Mouse (Mus musculus) limb, embryonic 15.5 days (tissue): ENCODE results near the gene Tor1b. TPM values are rescaled to one million over a fixed set of nuclear protein-coding genes. Genes with fewer than 3 reads are reported as not detected.
A peak's percentile ranks its signal among the peaks of the same experiment; 100 is the strongest.
"Not testable (repeated sequence)": the region's sequence is repeated elsewhere in the genome, so short reads cannot be mapped to it uniquely, and the experiment has no call there.

Experiments
- ATAC-seq: fragments of 200-750 bp; cut with Nextera tagmentation; 2 replicates; pipeline ENCODE4 v1.8.0; 2017; ENCODE audit warnings: low read depth, moderate TSS enrichment; ENCODE audit not compliant: insufficient number of reproducible peaks, low FRiP score, low TSS enrichment
- H3K27ac ChIP-seq: fragments of 300-500 bp; sonication (generic); 2 replicates; pipeline ENCODE4 v1.5.1; 2015; ENCODE audit warnings: moderate library complexity, mild to moderate bottlenecking, inconsistent platforms
- H3K27me3 ChIP-seq: fragments of 300-500 bp; sonication (generic); 2 replicates; pipeline ENCODE4 v1.6.1; 2015; ENCODE audit warnings: inconsistent platforms
- H3K36me3 ChIP-seq: fragments of 300-500 bp; sonication (generic); 2 replicates; pipeline ENCODE4 v1.6.1; 2015; ENCODE audit warnings: inconsistent platforms
- H3K4me1 ChIP-seq: fragments of 300-500 bp; sonication (generic); 2 replicates; pipeline ENCODE4 v1.6.1; 2015; ENCODE audit warnings: inconsistent platforms
- H3K4me2 ChIP-seq: fragments of 300-500 bp; sonication (generic); 2 replicates; pipeline ENCODE4 v1.6.1; 2015; ENCODE audit warnings: mild to moderate bottlenecking, inconsistent platforms
- H3K4me3 ChIP-seq: fragments of 300-500 bp; sonication (generic); 2 replicates; pipeline ENCODE4 v1.5.1; 2015; ENCODE audit warnings: mild to moderate bottlenecking, inconsistent platforms
- H3K9ac ChIP-seq: fragments of 300-500 bp; sonication (generic); 2 replicates; pipeline ENCODE4 v1.6.1; 2015; ENCODE audit warnings: inconsistent platforms
- H3K9me3 ChIP-seq: fragments of 300-500 bp; sonication (generic); 2 replicates; pipeline ENCODE4 v1.6.1; 2016; ENCODE audit warnings: inconsistent platforms
- WGBS: fragments of 180-500 bp; shearing (Covaris S2); methylation state at CpG from one replicate; pipeline ENCODE4 v1.1.7; 2015; 5-methylcytosine and 5-hydroxymethylcytosine counted together
- polyA plus RNA-seq: library from polyadenylated mRNA; unstranded; fragments of >200 nt; fragmentation: Nextera tagmentation; extraction: Ambion mirVana; gene quantifications from 2 replicates; pipeline ENCODE4 v1.2.1, GENCODE M21; 2015

Tor1b gene
- polyA plus RNA-seq, 1 experiment from 2014 or later = 38.5 TPM

GRCm38 (mm10) chr2:30933032-30933431 is 19.7 kb upstream of the Tor1b start:
- Histone ChIP-seq H3K4me2 (no peak overlapping the region), H3K4me3 (no peak overlapping the region), H3K27ac (no peak overlapping the region), H3K9ac (no peak overlapping the region), H3K9me3 (no peaks in the 10 kb centered on the region), H3K4me1 (peaks cover 20% of the 10 kb centered on the region), H3K36me3 (no peaks in the 10 kb centered on the region), H3K27me3 (peaks cover 2% of the 10 kb centered on the region; the same call in 1 of the 2 replicates)
- no peak for ATAC-seq
- WGBS = 79% methylated on average over 6 of the region's 6 CpGs

GRCm38 (mm10) chr2:30933917-30934450 is 18.8 kb upstream of the Tor1b start:
- H3K9me3 ChIP-seq = no peaks in the 10 kb centered on the region
- peaks cover 10% of the 10 kb centered on the region for H3K4me1 ChIP-seq
- no peak overlapping the region for H3K4me2 ChIP-seq
- no peak overlapping the region for H3K27ac ChIP-seq
- WGBS = 23% methylated on average over 7 of the region's 7 CpGs
- peaks cover 2% of the 10 kb centered on the region; the same call in 1 of the 2 replicates for H3K27me3 ChIP-seq
- no peak overlapping the region for H3K9ac ChIP-seq
- no peak overlapping the region for H3K4me3 ChIP-seq
- no peak for ATAC-seq
- H3K36me3 ChIP-seq = no peaks in the 10 kb centered on the region

- no peak overlapping the region for H3K4me2 ChIP-seq
- H3K9me3 ChIP-seq = no peaks in the 10 kb centered on the region
- H3K4me3 ChIP-seq = no peak overlapping the region
- H3K4me1 ChIP-seq = no peaks in the 10 kb centered on the region
- 76% methylated on average over 3 of the region's 3 CpGs for WGBS
- no peak for ATAC-seq
- H3K27me3 ChIP-seq = peaks cover 2% of the 10 kb centered on the region; the same call in 1 of the 2 replicates
- no peak overlapping the region for H3K27ac ChIP-seq
- H3K9ac ChIP-seq = no peak overlapping the region
- no peaks in the 10 kb centered on the region for H3K36me3 ChIP-seq
Measured at GRCm38 (mm10) chr2:30936808-30937207, 16.0 kb upstream of the Tor1b start.

GRCm38 (mm10) chr2:30937731-30938130 is 15.0 kb upstream of the Tor1b start:
- H3K4me3 ChIP-seq = no peak overlapping the region
- no peak for ATAC-seq
- peaks cover 2% of the 10 kb centered on the region; the same call in 1 of the 2 replicates for H3K27me3 ChIP-seq
- 82% methylated on average over 8 of the region's 8 CpGs for WGBS
- H3K36me3 ChIP-seq = no peaks in the 10 kb centered on the region
- H3K9ac ChIP-seq = no peak overlapping the region
- no peak overlapping the region for H3K4me2 ChIP-seq
- H3K4me1 ChIP-seq = no peaks in the 10 kb centered on the region
- no peak overlapping the region for H3K27ac ChIP-seq
- H3K9me3 ChIP-seq = no peaks in the 10 kb centered on the region

- WGBS = 51% methylated on average over 4 of the region's 4 CpGs
- Histone ChIP-seq H3K27ac (no peak overlapping the region), H3K4me1 (no peaks in the 10 kb centered on the region), H3K4me2 (no peak overlapping the region), H3K27me3 (peaks cover 2% of the 10 kb centered on the region; the same call in 1 of the 2 replicates), H3K9ac (no peak overlapping the region), H3K9me3 (no peaks in the 10 kb centered on the region), H3K36me3 (no peaks in the 10 kb centered on the region), H3K4me3 (no peak overlapping the region)
- ATAC-seq = no peak
Measured at GRCm38 (mm10) chr2:30938574-30938991, 14.2 kb upstream of the Tor1b start.

- WGBS = 83% methylated on average over 5 of the region's 5 CpGs
- ATAC-seq = no peak
- Histone ChIP-seq H3K36me3 (no peaks in the 10 kb centered on the region), H3K4me2 (no peak overlapping the region), H3K27ac (no peak overlapping the region), H3K4me3 (no peak overlapping the region), H3K4me1 (no peaks in the 10 kb centered on the region), H3K9ac (no peak overlapping the region), H3K27me3 (no peaks in the 10 kb centered on the region), H3K9me3 (no peaks in the 10 kb centered on the region)
Measured at GRCm38 (mm10) chr2:30941586-30941985, 11.2 kb upstream of the Tor1b start.

- not testable (repeated sequence) for H3K9ac ChIP-seq, H3K27ac ChIP-seq, H3K36me3 ChIP-seq, H3K4me1 ChIP-seq, H3K9me3 ChIP-seq, ATAC-seq, H3K27me3 ChIP-seq, H3K4me3 ChIP-seq, H3K4me2 ChIP-seq
- 38% methylated on average over 7 of the region's 7 CpGs for WGBS
Measured at GRCm38 (mm10) chr2:30942116-30942515, 10.6 kb upstream of the Tor1b start.

GRCm38 (mm10) chr2:30942603-30943011 is 10.2 kb upstream of the Tor1b start:
- Histone ChIP-seq H3K4me1 (no peaks in the 10 kb centered on the region), H3K9me3 (no peaks in the 10 kb centered on the region), H3K9ac (no peak overlapping the region), H3K4me2 (peak overlapping the region; percentile 41), H3K4me3 (peak overlapping the region; percentile 31), H3K27ac (no peak overlapping the region), H3K36me3 (no peaks in the 10 kb centered on the region), H3K27me3 (no peaks in the 10 kb centered on the region)
- no peak for ATAC-seq
- 27% methylated on average over 16 of the region's 16 CpGs for WGBS

- Histone ChIP-seq H3K9ac (no peak overlapping the region), H3K4me2 (peak overlapping the region; percentile 69), H3K27me3 (no peaks in the 10 kb centered on the region), H3K4me3 (peak overlapping the region; percentile 87), H3K27ac (peak overlapping the region; percentile 86), H3K9me3 (no peaks in the 10 kb centered on the region), H3K4me1 (peaks cover 24% of the 10 kb centered on the region), H3K36me3 (peaks cover 24% of the 10 kb centered on the region)
- 27% methylated on average over 5 of the region's 5 CpGs for WGBS
- ATAC-seq = peak; percentile 30; the same call in 1 of the 2 replicates
Measured at GRCm38 (mm10) chr2:30952457-30952823, 319 bp upstream of the Tor1b start.

- no peak overlapping the region for H3K4me3 ChIP-seq
- H3K9me3 ChIP-seq = no peaks in the 10 kb centered on the region
- no peak overlapping the region for H3K27ac ChIP-seq
- ATAC-seq = no peak
- H3K4me2 ChIP-seq = peak overlapping the region; percentile 69; the same call in 1 of the 2 replicates
- H3K36me3 ChIP-seq = peaks cover 47% of the 10 kb centered on the region
- H3K27me3 ChIP-seq = no peaks in the 10 kb centered on the region
- WGBS = 65% methylated on average over 6 of the region's 6 CpGs
- H3K9ac ChIP-seq = no peak overlapping the region
- H3K4me1 ChIP-seq = peaks cover 24% of the 10 kb centered on the region
Measured at GRCm38 (mm10) chr2:30954797-30955196, 2.0 kb downstream of the Tor1b start.

GRCm38 (mm10) chr2:30957511-30957910 is 4.8 kb downstream of the Tor1b start:
- Histone ChIP-seq H3K4me2 (no peak overlapping the region), H3K9ac (no peak overlapping the region), H3K9me3 (no peaks in the 10 kb centered on the region), H3K4me3 (no peak overlapping the region), H3K27ac (no peak overlapping the region), H3K36me3 (peaks cover 74% of the 10 kb centered on the region), H3K27me3 (no peaks in the 10 kb centered on the region), H3K4me1 (peaks cover 20% of the 10 kb centered on the region)
- 90% methylated on average over 4 of the region's 4 CpGs for whole genome bisulfite sequencing
- ATAC-seq = no peak

- 89% methylated on average over 14 of the region's 14 CpGs for WGBS
- ATAC-seq = no peak
Measured at GRCm38 (mm10) chr2:30958726-30959125, 6.0 kb downstream of the Tor1b start.

GRCm38 (mm10) chr2:30959856-30960255 is 7.1 kb downstream of the Tor1b start:
- Histone ChIP-seq H3K9me3 (no peaks in the 10 kb centered on the region), H3K4me3 (no peak overlapping the region), H3K27me3 (no peaks in the 10 kb centered on the region), H3K36me3 (peaks cover 98% of the 10 kb centered on the region), H3K9ac (no peak overlapping the region), H3K4me1 (peaks cover 5% of the 10 kb centered on the region), H3K27ac (no peak overlapping the region), H3K4me2 (no peak overlapping the region)
- WGBS = 51% methylated on average over 5 of the region's 5 CpGs
- no peak for ATAC-seq

More at GRCm38 (mm10) chr2:30958726-30959125, 6.0 kb downstream of the Tor1b start:
- Histone ChIP-seq H3K27ac (no peak overlapping the region), H3K36me3 (peaks cover 86% of the 10 kb centered on the region), H3K27me3 (no peaks in the 10 kb centered on the region), H3K4me1 (peaks cover 16% of the 10 kb centered on the region), H3K9ac (no peak overlapping the region), H3K4me3 (no peak overlapping the region), H3K9me3 (no peaks in the 10 kb centered on the region), H3K4me2 (no peak overlapping the region)
